Mouse (Mus musculus): ENCODE measurements at regions not wholly inside any gene's neighbourhood (a gene's known extent, or its start where the extent isn't known, plus 50 kb on each side); places are given as distances from the start of the nearest gene placed in this dataset. TPM values are rescaled to one million over a fixed set of nuclear protein-coding genes. Genes with fewer than 3 reads are reported as not detected.

- no peak for DNase-seq (ENCODE audit: low read depth in 3 of 3, low spot score in 3 of 3)
- Histone ChIP-seq H3K36me3 (replicated peaks; ENCODE audit: control insufficient read depth, insufficient read depth, low read depth) (no peaks in the 10 kb centered on the region), H3K27me3 (ENCODE audit: control insufficient read depth, insufficient read depth, low read length) (no peaks in the 10 kb centered on the region), H3K4me1 (replicated peaks; ENCODE audit: control insufficient read depth in 2 of 2, insufficient read depth in 2 of 2, low read length in 1 of 2) (no peaks in the 10 kb centered on the region), H3K9me3 (ENCODE audit: control insufficient read depth, low read length) (no peaks in the 10 kb centered on the region), H3K4me3 (ENCODE audit: insufficient read depth in 1 of 2, low read depth in 2 of 2, low read length in 2 of 2) (no peak overlapping the region), H3K4me2 (ENCODE audit: low read depth) (no peak overlapping the region), H3K27ac (no peak overlapping the region), H3K9ac (replicated peaks) (no peak overlapping the region)
- ATAC-seq (ENCODE audit: insufficient read depth) = no peak
- no peak for TF ChIP-seq CTCF (IDR thresholded peaks at IDR 0.05; ENCODE audit: low read depth)
- no peak for TF ChIP-seq EP300 (IDR thresholded peaks at IDR 0.05; ENCODE audit: low read depth)
- 63% methylated on average over 4 of the region's 4 CpGs for WGBS (ENCODE audit: insufficient replicate concordance)
Measured at GRCm38 (mm10) chr10:46397089-46397488, 819.5 kb downstream of the Hace1 start.

GRCm38 (mm10) chr10:46403883-46404282, 826.3 kb downstream of the Hace1 start:
- WGBS (ENCODE audit: insufficient replicate concordance) = 51% methylated on average over 2 of the region's 2 CpGs
- H3K27me3 ChIP-seq (ENCODE audit: control insufficient read depth, insufficient read depth, low read length) = no peaks in the 10 kb centered on the region
- H3K4me3 ChIP-seq (ENCODE audit: insufficient read depth in 1 of 2, low read depth in 2 of 2, low read length in 2 of 2) = no peak overlapping the region

More at GRCm38 (mm10) chr10:46403883-46404282, 826.3 kb downstream of the Hace1 start:
- Histone ChIP-seq H3K9me3 (ENCODE audit: control insufficient read depth, low read length) (no peaks in the 10 kb centered on the region), H3K9ac (replicated peaks) (no peak overlapping the region), H3K4me1 (replicated peaks; ENCODE audit: control insufficient read depth in 2 of 2, insufficient read depth in 2 of 2, low read length in 1 of 2) (no peaks in the 10 kb centered on the region), H3K27ac (no peak overlapping the region), H3K4me2 (ENCODE audit: low read depth) (no peak overlapping the region), H3K36me3 (replicated peaks; ENCODE audit: control insufficient read depth, insufficient read depth, low read depth) (no peaks in the 10 kb centered on the region)
- DNase-seq (ENCODE audit: low read depth in 3 of 3, low spot score in 3 of 3) (no peak), ATAC-seq (ENCODE audit: insufficient read depth) (no peak)
- TF ChIP-seq EP300 (IDR thresholded peaks at IDR 0.05; ENCODE audit: low read depth) (no peak), CTCF (IDR thresholded peaks at IDR 0.05; ENCODE audit: low read depth) (no peak)

Small RNAs in the stretch of these regions (microRNA-seq; reads per million reads assigned to microRNA genes)
- not detected for gene Gm27410
